Mouse (Mus musculus) limb, embryonic 10.5 days (tissue): Measurements from ENCODE around the gene Hprt. TPM values are rescaled to one million over a fixed set of nuclear protein-coding genes. Genes with fewer than 3 reads are reported as not detected.
"Not testable (repeated sequence)": the region's sequence is repeated elsewhere in the genome, so short reads cannot be mapped to it uniquely, and the experiment has no call there.

Source experiments
- DNase-seq: peaks from one replicate; pipeline ENCODE4 v3.0.0-alpha.2; 2017; ENCODE audit warnings: low spot score
- H3K27ac ChIP-seq: fragments of 300-500 bp; sonication (generic); 2 replicates; pipeline ENCODE4 v1.5.1; 2016; ENCODE audit warnings: mild to moderate bottlenecking
- H3K27me3 ChIP-seq: fragments of 300-500 bp; sonication (generic); 2 replicates; pipeline ENCODE4 v1.6.1; 2016; ENCODE audit warnings: low read depth, mild to moderate bottlenecking; ENCODE audit not compliant: poor library complexity, severe bottlenecking
- H3K36me3 ChIP-seq: fragments of 300-500 bp; sonication (generic); 2 replicates; pipeline ENCODE4 v1.6.1; 2016; ENCODE audit warnings: mild to moderate bottlenecking, moderate library complexity
- H3K4me1 ChIP-seq: fragments of 300-500 bp; sonication (generic); 2 replicates; pipeline ENCODE4 v1.6.1; 2016
- H3K4me3 ChIP-seq: fragments of 300-500 bp; sonication (generic); 2 replicates; pipeline ENCODE4 v1.5.1; 2016; ENCODE audit warnings: mild to moderate bottlenecking, moderate library complexity
- H3K9me3 ChIP-seq: fragments of 300-500 bp; sonication (generic); replicated peaks from 2 replicates; pipeline ENCODE4 v1.6.1; 2016; ENCODE audit warnings: mild to moderate bottlenecking
- WGBS: fragments of 180-500 bp; shearing (Covaris S2); methylation state at CpG from one replicate; pipeline ENCODE4 v1.1.7; 2016; 5-methylcytosine and 5-hydroxymethylcytosine counted together
- polyA plus RNA-seq: library from polyadenylated mRNA; unstranded; fragments of >200 nt; fragmentation: Nextera tagmentation; extraction: Ambion mirVana; gene quantifications from 2 replicates; pipeline ENCODE4 v1.2.1, GENCODE M21; 2016

Gene Hprt
- polyA plus RNA-seq, 1 experiment from 2014 or later, result 103 TPM

GRCm38 (mm10) chrX:53006062-53006461, 18.1 kb downstream of the Hprt start:
- DNase-seq, result no peak
- 69% methylated on average over 3 of the region's 3 CpGs for WGBS

GRCm38 (mm10) chrX:53015549-53015948, 27.6 kb downstream of the Hprt start:
- no peak for DNase-seq
- Histone ChIP-seq H3K4me1 (peaks cover 5% of the 10 kb centered on the region; the same call in 1 of the 2 replicates), H3K9me3 (no peaks in the 10 kb centered on the region), H3K27me3 (no peaks in the 10 kb centered on the region), H3K4me3 (no peak overlapping the region), H3K27ac (no peak overlapping the region), H3K36me3 (peaks cover 49% of the 10 kb centered on the region)

More at GRCm38 (mm10) chrX:53006062-53006461, 18.1 kb downstream of the Hprt start:
- no peaks in the 10 kb centered on the region for H3K27me3 ChIP-seq
- H3K36me3 ChIP-seq, result peaks cover 39% of the 10 kb centered on the region
- no peaks in the 10 kb centered on the region for H3K4me1 ChIP-seq
- no peaks in the 10 kb centered on the region for H3K9me3 ChIP-seq
- H3K27ac ChIP-seq, result no peak overlapping the region
- H3K4me3 ChIP-seq, result no peak overlapping the region

GRCm38 (mm10) chrX:53023021-53023420, 35.1 kb downstream of the Hprt start:
- no peak for DNase-seq
- Histone ChIP-seq H3K4me1 (peaks cover 9% of the 10 kb centered on the region; the same call in 1 of the 2 replicates), H3K36me3 (peaks cover 5% of the 10 kb centered on the region), H3K9me3 (no peaks in the 10 kb centered on the region), H3K4me3 (no peak overlapping the region), H3K27me3 (no peaks in the 10 kb centered on the region), H3K27ac (no peak overlapping the region)
- 90% methylated on average over 2 of the region's 2 CpGs for WGBS

- H3K36me3 ChIP-seq, result not testable (repeated sequence)
Measured at GRCm38 (mm10) chrX:53024268-53024667, 36.3 kb downstream of the Hprt start.

GRCm38 (mm10) chrX:53025471-53026223, 37.7 kb downstream of the Hprt start:
- DNase-seq, result no peak
- 55% methylated on average over 11 of the region's 11 CpGs for WGBS
- H3K36me3 ChIP-seq, result peaks cover 5% of the 10 kb centered on the region
- H3K4me3 ChIP-seq, result no peak overlapping the region
- no peaks in the 10 kb centered on the region for H3K9me3 ChIP-seq
- no peak overlapping the region for H3K27ac ChIP-seq
- H3K27me3 ChIP-seq, result no peaks in the 10 kb centered on the region
- H3K4me1 ChIP-seq, result peaks cover 7% of the 10 kb centered on the region

More at GRCm38 (mm10) chrX:53024268-53024667, 36.3 kb downstream of the Hprt start:
- not testable (repeated sequence) for H3K4me3 ChIP-seq, H3K27me3 ChIP-seq, H3K27ac ChIP-seq, H3K9me3 ChIP-seq
- 17% methylated on average over 3 of the region's 3 CpGs for WGBS
- DNase-seq, result peak; percentile 36
- peaks cover 13% of the 10 kb centered on the region for H3K4me1 ChIP-seq

- 59% methylated on average over 5 of the region's 5 CpGs for WGBS
- DNase-seq, result no peak
- no peaks in the 10 kb centered on the region for H3K9me3 ChIP-seq
- H3K4me1 ChIP-seq, result peaks cover 7% of the 10 kb centered on the region
- H3K4me3 ChIP-seq, result no peak overlapping the region
- no peaks in the 10 kb centered on the region for H3K36me3 ChIP-seq
- H3K27ac ChIP-seq, result no peak overlapping the region
- no peaks in the 10 kb centered on the region for H3K27me3 ChIP-seq
Measured at GRCm38 (mm10) chrX:53029559-53029958, 41.6 kb downstream of the Hprt start.

- peaks cover 10% of the 10 kb centered on the region; the same call in 1 of the 2 replicates for H3K4me1 ChIP-seq
- no peak overlapping the region for H3K4me3 ChIP-seq
- H3K36me3 ChIP-seq, result no peaks in the 10 kb centered on the region
- no peak overlapping the region for H3K27ac ChIP-seq
- 88% methylated on average over 4 of the region's 4 CpGs for WGBS
- H3K9me3 ChIP-seq, result no peaks in the 10 kb centered on the region
- H3K27me3 ChIP-seq, result no peaks in the 10 kb centered on the region
- no peak for DNase-seq
Measured at GRCm38 (mm10) chrX:53038194-53038593, 50.3 kb downstream of the Hprt start.

GRCm38 (mm10) chrX:53039651-53040050, 51.7 kb downstream of the Hprt start:
- no peak overlapping the region for H3K4me3 ChIP-seq
- no peaks in the 10 kb centered on the region for H3K36me3 ChIP-seq
- WGBS, result 24% methylated on average over 5 of the region's 5 CpGs
- peak overlapping the region; percentile 63 for H3K27ac ChIP-seq
- H3K27me3 ChIP-seq, result no peaks in the 10 kb centered on the region
- H3K4me1 ChIP-seq, result peaks cover 10% of the 10 kb centered on the region; the same call in 1 of the 2 replicates
- no peaks in the 10 kb centered on the region for H3K9me3 ChIP-seq
- DNase-seq, result no peak

- no peaks in the 10 kb centered on the region for H3K9me3 ChIP-seq
- DNase-seq, result no peak
- WGBS, result 79% methylated on average over 6 of the region's 6 CpGs
- peaks cover 12% of the 10 kb centered on the region for H3K4me1 ChIP-seq
- no peak overlapping the region for H3K4me3 ChIP-seq
- no peaks in the 10 kb centered on the region for H3K36me3 ChIP-seq
- no peaks in the 10 kb centered on the region for H3K27me3 ChIP-seq
- peak overlapping the region; percentile 63 for H3K27ac ChIP-seq
Measured at GRCm38 (mm10) chrX:53040138-53040537, 52.2 kb downstream of the Hprt start.

- H3K27ac ChIP-seq, result no peak overlapping the region
- H3K4me1 ChIP-seq, result peaks cover 21% of the 10 kb centered on the region
- H3K9me3 ChIP-seq, result no peaks in the 10 kb centered on the region
- H3K36me3 ChIP-seq, result no peaks in the 10 kb centered on the region
- no peak for DNase-seq
- no peaks in the 10 kb centered on the region for H3K27me3 ChIP-seq
- no peak overlapping the region for H3K4me3 ChIP-seq
- 90% methylated on average over 6 of the region's 6 CpGs for WGBS
Measured at GRCm38 (mm10) chrX:53041006-53041405, 53.1 kb downstream of the Hprt start.

GRCm38 (mm10) chrX:53045187-53045903, 57.4 kb downstream of the Hprt start:
- Histone ChIP-seq H3K27ac (peak overlapping the region; percentile 66), H3K27me3 (peaks cover 6% of the 10 kb centered on the region; the same call in 1 of the 2 replicates), H3K36me3 (no peaks in the 10 kb centered on the region), H3K4me1 (peaks cover 22% of the 10 kb centered on the region), H3K4me3 (no peak overlapping the region), H3K9me3 (no peaks in the 10 kb centered on the region)
- DNase-seq, result no peak
- WGBS, result 33% methylated on average over 10 of the region's 10 CpGs

- WGBS, result 76% methylated on average over 4 of the region's 4 CpGs
- no peaks in the 10 kb centered on the region for H3K9me3 ChIP-seq
- DNase-seq, result no peak
- H3K36me3 ChIP-seq, result no peaks in the 10 kb centered on the region
- no peak overlapping the region for H3K27ac ChIP-seq
- peaks cover 6% of the 10 kb centered on the region; the same call in 1 of the 2 replicates for H3K27me3 ChIP-seq
- peaks cover 25% of the 10 kb centered on the region for H3K4me1 ChIP-seq
- no peak overlapping the region for H3K4me3 ChIP-seq
Measured at GRCm38 (mm10) chrX:53046033-53046432, 58.1 kb downstream of the Hprt start.

- WGBS, result 20% methylated on average over 2 of the region's 2 CpGs
- peaks cover 25% of the 10 kb centered on the region for H3K4me1 ChIP-seq
- H3K9me3 ChIP-seq, result no peaks in the 10 kb centered on the region
- no peak overlapping the region for H3K27ac ChIP-seq
- no peak for DNase-seq
- no peaks in the 10 kb centered on the region for H3K36me3 ChIP-seq
- peaks cover 6% of the 10 kb centered on the region; the same call in 1 of the 2 replicates for H3K27me3 ChIP-seq
- no peak overlapping the region for H3K4me3 ChIP-seq
Measured at GRCm38 (mm10) chrX:53046911-53047310, 59.0 kb downstream of the Hprt start.
